Mouse (Mus musculus) left cerebral cortex, adult 8-10 months (tissue): ENCODE measurements at regions not wholly inside any gene's neighbourhood (a gene's known extent, or its start where the extent isn't known, plus 50 kb on each side); places are given as distances from the start of the nearest gene placed in this dataset.

Source experiments
- DNase-seq, 2 experiments: peaks; one replicate each; pipeline ENCODE4 v3.0.0; 2022; ENCODE audit warnings: low spot score in 2 of 2

- DNase-seq = no peak
Measured at GRCm38 (mm10) chr12:12882931-12883553, 58.7 kb downstream of the Mycn start.

- DNase-seq = no peak
Measured at GRCm38 (mm10) chr12:12878031-12878430, 63.7 kb downstream of the Mycn start.

GRCm38 (mm10) chr12:12877539-12877938 lies 64.2 kb downstream of the Mycn start:
- DNase-seq = peak in 1 of 2 experiments; percentile 7

- no peak for DNase-seq
Measured at GRCm38 (mm10) chr12:12875976-12876745, 65.6 kb downstream of the Mycn start.

GRCm38 (mm10) chr12:12873551-12873950 lies 68.2 kb downstream of the Mycn start:
- no peak for DNase-seq

- DNase-seq = no peak
Measured at GRCm38 (mm10) chr12:12872974-12873373, 68.7 kb downstream of the Mycn start.

- DNase-seq = peak; percentile 5 to 32
Measured at GRCm38 (mm10) chr12:12871272-12871671, 70.4 kb downstream of the Mycn start.

- no peak for DNase-seq
Measured at GRCm38 (mm10) chr12:12866590-12866989, 75.1 kb downstream of the Mycn start.

- DNase-seq = no peak
Measured at GRCm38 (mm10) chr12:12850681-12851080, 91.0 kb downstream of the Mycn start.

GRCm38 (mm10) chr12:12846716-12847115 lies 95.0 kb downstream of the Mycn start:
- DNase-seq = no peak

- no peak for DNase-seq
Measured at GRCm38 (mm10) chr12:12842247-12842957, 99.3 kb downstream of the Mycn start.

GRCm38 (mm10) chr12:12841385-12842238 lies 100.1 kb downstream of the Mycn start:
- no peak for DNase-seq

- DNase-seq = no peak
Measured at GRCm38 (mm10) chr12:12840661-12841384, 100.9 kb downstream of the Mycn start.

GRCm38 (mm10) chr12:12837775-12838174 lies 103.9 kb downstream of the Mycn start:
- DNase-seq = no peak

GRCm38 (mm10) chr12:12827821-12828641 lies 113.7 kb downstream of the Mycn start:
- DNase-seq = no peak

- no peak for DNase-seq
Measured at GRCm38 (mm10) chr12:12827379-12827778, 114.3 kb downstream of the Mycn start.

GRCm38 (mm10) chr12:12826431-12826830 lies 115.3 kb downstream of the Mycn start:
- DNase-seq = no peak

GRCm38 (mm10) chr12:12825842-12826241 lies 115.9 kb downstream of the Mycn start:
- peak in 1 of 2 experiments; percentile 42 for DNase-seq

- DNase-seq = no peak
Measured at GRCm38 (mm10) chr12:12821473-12821872, 120.2 kb downstream of the Mycn start.
